Mouse (Mus musculus) frontal cortex, postnatal 36 days (tissue): Measurements from ENCODE around the gene Tigar.

Source experiments
- DNase-seq, 2 experiments: peaks; one replicate each; pipeline ENCODE4 v3.0.0; 2022; ENCODE audit warnings: low spot score in 2 of 2

Gene Tigar

DNA sequence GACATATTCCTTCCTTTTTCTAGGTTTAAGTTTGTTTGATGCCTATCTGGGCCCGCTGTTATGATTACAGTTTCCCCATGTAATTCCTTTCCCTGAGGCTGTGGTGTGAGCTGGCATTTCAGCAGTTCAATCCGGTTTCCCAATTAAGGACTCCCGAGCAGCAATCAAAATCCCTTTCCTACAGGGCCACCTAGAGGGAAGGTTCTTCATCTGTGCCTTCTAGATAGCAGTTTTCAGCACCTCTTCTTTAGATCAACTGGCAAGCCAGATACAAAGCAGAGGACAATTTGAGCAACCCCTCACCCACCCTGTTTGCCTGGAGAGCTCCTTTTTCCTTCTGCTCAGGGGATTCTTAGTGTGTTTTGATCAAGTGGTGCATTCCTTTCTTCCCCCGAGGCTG is 22.6 kb downstream of the Tigar start:
- peak; percentile 43 to 71 for DNase-seq

DNA sequence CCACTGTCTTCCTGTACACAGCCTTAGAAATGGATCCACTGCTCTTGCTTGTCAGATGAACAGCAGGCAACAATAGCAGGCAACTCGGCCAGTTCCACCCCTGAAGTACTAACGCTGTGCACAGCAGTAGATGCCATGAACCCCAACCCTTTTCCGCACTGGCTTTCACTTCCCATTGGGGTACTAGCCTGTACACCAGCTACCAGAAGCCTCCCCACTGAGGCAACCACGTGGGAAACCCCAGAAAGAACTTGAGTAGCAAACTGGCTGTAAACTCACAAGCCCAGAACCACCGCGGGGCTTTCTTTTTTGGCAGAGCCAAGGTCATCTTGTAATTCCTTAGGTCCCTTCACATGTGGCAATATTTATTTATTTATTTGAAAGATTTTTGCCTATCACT is 27.5 kb downstream of the Tigar start:
- DNase-seq, result no peak

DNA sequence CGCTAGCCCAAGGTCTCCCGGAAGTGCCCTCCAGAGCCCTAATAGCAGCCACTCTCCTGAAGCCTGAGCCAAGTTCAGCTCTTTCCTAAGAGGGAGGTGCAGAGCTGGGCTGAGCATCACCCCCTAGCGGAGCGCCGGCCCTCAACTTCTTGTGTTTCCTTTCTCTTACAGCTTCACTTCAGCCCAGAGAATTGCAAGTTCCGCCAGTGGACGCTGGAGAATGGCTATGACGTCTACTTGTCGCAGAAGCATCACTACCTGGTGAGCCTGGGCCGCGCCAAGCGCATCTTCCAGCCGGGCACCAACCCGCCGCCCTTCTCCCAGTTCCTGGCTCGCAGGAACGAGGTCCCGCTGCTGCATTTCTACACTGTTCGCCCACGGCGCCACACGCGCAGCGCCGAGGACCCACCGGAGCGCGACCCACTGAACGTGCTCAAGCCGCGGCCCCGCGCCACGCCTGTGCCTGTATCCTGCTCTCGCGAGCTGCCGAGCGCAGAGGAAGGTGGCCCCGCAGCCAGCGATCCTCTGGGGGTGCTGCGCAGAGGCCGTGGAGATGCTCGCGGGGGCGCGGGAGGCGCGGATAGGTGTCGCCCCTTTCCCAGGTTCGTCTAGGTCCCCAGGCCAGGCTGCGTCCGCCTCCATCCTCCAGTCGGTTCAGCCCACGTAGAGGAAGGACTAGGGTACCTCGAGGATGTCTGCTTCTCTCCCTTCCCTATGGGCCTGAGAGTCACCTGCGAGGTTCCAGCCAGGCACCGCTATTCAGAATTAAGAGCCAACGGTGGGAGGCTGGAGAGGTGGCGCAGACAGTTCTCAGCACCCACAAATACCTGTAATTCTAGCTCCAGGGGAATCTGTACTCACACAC is 29.3 kb downstream of the Tigar start:
- peak; percentile 77 to 87 for DNase-seq

DNA sequence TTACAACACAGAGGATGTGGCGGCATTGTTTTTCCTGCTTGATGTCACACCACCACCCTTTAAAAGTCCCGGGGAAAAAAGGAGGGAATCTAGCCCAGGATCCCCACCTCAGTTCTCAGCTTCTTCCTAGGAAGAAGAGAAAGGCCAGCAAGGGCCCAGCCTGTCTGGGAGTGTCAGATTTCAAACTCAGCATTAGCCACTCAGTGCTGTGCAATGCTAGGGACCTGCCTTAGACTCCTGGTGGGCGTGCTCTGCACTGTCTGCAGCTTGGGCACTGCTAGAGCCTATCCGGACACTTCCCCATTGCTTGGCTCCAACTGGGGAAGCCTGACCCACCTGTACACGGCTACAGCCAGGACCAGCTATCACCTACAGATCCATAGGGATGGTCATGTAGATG is 36.5 kb downstream of the Tigar start, which contains the start of gene Fgf23:
Fgf23 (plus strand) TSS at position 86 of the 400 bp plus-strand sequence.
- DNase-seq, result no peak

- no peak for DNase-seq
These were observed 44.5 kb downstream of the Tigar start for GRCm38 (mm10) chr6:127064815-127065214.

- DNase-seq, result peak in 1 of 2 experiments; percentile 7
These were observed 45.4 kb downstream of the Tigar start for GRCm38 (mm10) chr6:127063915-127064314.

DNA sequence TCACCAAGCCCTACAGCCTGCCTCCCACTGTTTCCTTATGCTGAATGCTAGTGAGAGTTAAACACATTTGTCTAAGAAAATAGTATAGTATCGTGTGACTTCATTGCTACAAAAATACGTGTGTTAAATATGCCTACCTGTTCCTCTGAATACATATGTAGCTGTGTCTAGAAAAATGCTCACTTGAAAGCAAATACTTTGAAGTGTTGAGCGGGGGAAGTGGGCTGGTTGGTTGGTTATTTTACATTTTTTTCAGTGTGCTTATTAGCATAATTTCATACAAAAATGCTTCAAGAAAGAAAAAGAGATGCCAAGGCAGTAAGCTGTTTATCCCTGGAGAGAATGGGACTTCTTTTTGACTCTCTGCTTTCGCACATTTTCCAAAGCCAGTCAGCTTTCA is 49.4 kb downstream of the Tigar start:
- no peak for DNase-seq

DNA sequence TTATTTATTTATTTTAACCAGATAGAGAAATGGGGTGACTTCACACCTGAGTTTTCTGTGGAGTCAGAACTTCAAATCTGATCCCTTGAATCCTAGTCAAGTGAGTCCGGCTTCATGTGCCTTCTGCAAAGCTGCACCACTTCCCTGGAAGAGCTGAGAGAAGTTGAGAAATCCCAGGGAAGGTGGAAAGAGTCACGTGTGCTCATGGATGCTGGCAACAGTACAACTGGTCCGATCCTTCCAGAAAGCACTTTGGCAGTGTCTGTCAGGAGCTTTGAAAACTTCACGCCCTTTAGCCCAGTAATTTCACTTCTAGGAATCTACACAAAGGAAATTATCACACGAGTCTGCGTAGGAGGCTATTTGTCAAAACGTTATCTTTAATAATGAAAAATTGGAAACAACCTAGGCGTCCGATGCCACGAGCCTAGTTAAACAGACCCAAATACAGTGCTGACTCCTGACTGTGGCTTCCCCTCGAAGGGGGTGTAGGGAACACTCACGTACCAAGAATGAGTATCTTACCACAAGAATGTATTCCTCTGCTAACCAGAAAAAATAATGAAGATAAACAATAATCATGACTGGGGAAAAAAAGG is 52.3 kb downstream of the Tigar start:
- DNase-seq, result no peak

GRCm38 (mm10) chr6:127050847-127051246 is 58.5 kb downstream of the Tigar start:
- no peak for DNase-seq

- no peak for DNase-seq
These were observed 64.4 kb downstream of the Tigar start for GRCm38 (mm10) chr6:127044909-127045308.
